Mouse (Mus musculus) kidney, postnatal 0 days (tissue): ENCODE results near the gene Mrgprf. TPM values are rescaled to one million over a fixed set of nuclear protein-coding genes. Genes with fewer than 3 reads are reported as not detected.

Source experiments
- ATAC-seq: fragments of 200-750 bp; cut with Nextera tagmentation; replicated peaks from 2 replicates; pipeline ENCODE4 v1.8.0; 2017; ENCODE audit warnings: low read depth, moderate number of reproducible peaks, moderate TSS enrichment, moderate library complexity; ENCODE audit not compliant: low FRiP score
- DNase-seq: peaks from one replicate; pipeline ENCODE4 v3.0.0-alpha.2; 2016; ENCODE audit warnings: low spot score
- H3K27ac ChIP-seq: fragments of 300-500 bp; sonication (generic); 2 replicates; pipeline ENCODE4 v1.5.1; 2014; ENCODE audit warnings: mild to moderate bottlenecking
- H3K27me3 ChIP-seq: fragments of 300-500 bp; sonication (generic); 2 replicates; pipeline ENCODE4 v1.6.1; 2014; ENCODE audit warnings: low read length, mixed read lengths; ENCODE audit not compliant: insufficient read depth
- H3K36me3 ChIP-seq: fragments of 300-500 bp; sonication (generic); 2 replicates; pipeline ENCODE4 v1.6.1; 2014; ENCODE audit warnings: low read length, mixed read lengths; ENCODE audit not compliant: insufficient read depth
- H3K4me1 ChIP-seq: fragments of 300-500 bp; sonication (generic); replicated peaks from 2 replicates; pipeline ENCODE4 v1.6.1; 2014; ENCODE audit warnings: antibody characterized with exemption, low read length, mixed read lengths; ENCODE audit not compliant: insufficient read depth
- H3K4me2 ChIP-seq: fragments of 300-500 bp; sonication (generic); 2 replicates; pipeline ENCODE4 v1.6.1; 2014; ENCODE audit warnings: mild to moderate bottlenecking, low read length, moderate library complexity, mixed read lengths
- H3K4me3 ChIP-seq: fragments of 300-500 bp; sonication (generic); replicated peaks from 2 replicates; pipeline ENCODE4 v1.5.1; 2014; ENCODE audit warnings: low read depth, low read length
- H3K9ac ChIP-seq: fragments of 300-500 bp; sonication (generic); 2 replicates; pipeline ENCODE4 v1.6.1; 2014; ENCODE audit warnings: low read depth, low read length
- H3K9me3 ChIP-seq: fragments of 300-500 bp; sonication (generic); replicated peaks from 2 replicates; pipeline ENCODE4 v1.6.1; 2016; ENCODE audit warnings: low read length, inconsistent platforms, mixed read lengths
- CTCF ChIP-seq: IDR thresholded peaks from 2 replicates; pipeline ENCODE4 v1.5.1; 2016; ENCODE audit warnings: antibody characterized with exemption, low read depth, mild to moderate bottlenecking, moderate library complexity
- WGBS: fragments of 180-500 bp; shearing (Covaris S2); extraction: QIAGEN DNeasy Blood & Tissue Kit; methylation state at CpG from one replicate; pipeline ENCODE4 v1.1.7; 2014; 5-methylcytosine and 5-hydroxymethylcytosine counted together
- polyA plus RNA-seq: library from polyadenylated mRNA; unstranded; fragments of >200 nt; fragmentation: Nextera tagmentation; extraction: Ambion mirVana; gene quantifications from 2 replicates; pipeline ENCODE4 v1.2.1, GENCODE M21; 2015

Gene Mrgprf
- polyA plus RNA-seq, 1 experiment from 2014 or later = 3.8 TPM

DNA sequence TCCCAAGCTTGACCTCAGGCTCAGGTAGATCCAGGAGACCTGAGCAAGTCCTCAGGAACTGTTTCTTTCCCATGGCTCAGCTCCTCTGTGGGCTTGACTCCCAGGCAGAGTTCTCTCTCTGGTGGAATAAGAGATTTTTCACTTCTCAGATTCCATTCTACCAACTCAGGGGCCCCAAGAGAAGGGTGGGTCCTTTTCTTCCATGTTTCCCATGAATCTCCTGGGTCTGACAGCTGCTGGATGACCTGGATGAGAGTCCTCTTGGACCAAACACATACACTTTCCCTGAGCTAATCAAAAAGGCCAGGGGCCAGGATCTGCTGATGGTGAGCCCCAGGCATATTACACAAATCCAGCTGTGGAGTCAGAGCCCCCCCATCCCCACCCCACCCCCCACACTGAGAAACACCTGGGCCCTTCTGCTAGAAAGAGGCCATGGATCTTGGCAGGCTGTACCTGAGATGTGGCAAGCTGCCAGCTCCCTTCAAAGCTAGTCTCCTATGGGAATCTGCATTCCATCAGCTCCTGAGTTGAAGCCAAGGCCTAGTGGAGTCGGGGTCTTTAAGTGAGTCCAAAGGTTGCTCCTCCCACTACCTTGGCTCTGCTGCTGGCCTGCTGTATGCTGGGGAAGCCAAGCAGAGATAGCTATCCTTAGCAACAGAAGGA lies 31.9 kb downstream of the Mrgprf start:
- Histone ChIP-seq H3K36me3 (no peaks in the 10 kb centered on the region), H3K27ac (no peak overlapping the region), H3K9me3 (no peaks in the 10 kb centered on the region), H3K4me2 (no peak overlapping the region), H3K4me1 (no peaks in the 10 kb centered on the region), H3K9ac (no peak overlapping the region), H3K27me3 (no peaks in the 10 kb centered on the region), H3K4me3 (no peak overlapping the region)
- 46% methylated on average over 1 of the region's 1 CpGs for WGBS
- DNase-seq (no peak), ATAC-seq (0 out of 2 replicates have a peak, but pooled peaks have one; percentile 16)
- TF ChIP-seq CTCF = no peak

DNA sequence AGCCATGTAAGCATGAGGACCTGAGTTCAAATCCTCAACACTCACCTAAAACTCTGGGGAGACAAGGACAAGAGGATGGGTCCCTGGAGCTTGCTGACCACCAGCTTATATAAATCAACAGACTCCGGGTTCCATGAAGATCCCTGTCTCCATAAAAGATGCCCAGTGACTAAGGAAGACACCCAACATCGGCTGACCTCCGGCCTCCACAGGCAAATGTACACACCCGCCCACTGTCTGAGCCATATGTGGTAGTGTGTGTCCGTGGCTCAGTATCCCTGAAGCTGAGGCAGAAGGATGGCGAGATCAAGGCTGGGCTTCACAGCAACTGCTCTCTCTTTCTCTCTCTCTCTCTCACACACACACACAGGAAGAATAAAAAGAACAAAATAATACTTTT lies 33.3 kb downstream of the Mrgprf start:
- Histone ChIP-seq H3K27ac (no peak overlapping the region), H3K9ac (no peak overlapping the region), H3K4me1 (no peaks in the 10 kb centered on the region), H3K4me2 (no peak overlapping the region), H3K27me3 (no peaks in the 10 kb centered on the region), H3K4me3 (no peak overlapping the region), H3K9me3 (no peaks in the 10 kb centered on the region), H3K36me3 (no peaks in the 10 kb centered on the region)
- ATAC-seq (no peak), DNase-seq (no peak)
- WGBS = 80% methylated on average over 6 of the region's 6 CpGs
- no peak for TF ChIP-seq CTCF

DNA sequence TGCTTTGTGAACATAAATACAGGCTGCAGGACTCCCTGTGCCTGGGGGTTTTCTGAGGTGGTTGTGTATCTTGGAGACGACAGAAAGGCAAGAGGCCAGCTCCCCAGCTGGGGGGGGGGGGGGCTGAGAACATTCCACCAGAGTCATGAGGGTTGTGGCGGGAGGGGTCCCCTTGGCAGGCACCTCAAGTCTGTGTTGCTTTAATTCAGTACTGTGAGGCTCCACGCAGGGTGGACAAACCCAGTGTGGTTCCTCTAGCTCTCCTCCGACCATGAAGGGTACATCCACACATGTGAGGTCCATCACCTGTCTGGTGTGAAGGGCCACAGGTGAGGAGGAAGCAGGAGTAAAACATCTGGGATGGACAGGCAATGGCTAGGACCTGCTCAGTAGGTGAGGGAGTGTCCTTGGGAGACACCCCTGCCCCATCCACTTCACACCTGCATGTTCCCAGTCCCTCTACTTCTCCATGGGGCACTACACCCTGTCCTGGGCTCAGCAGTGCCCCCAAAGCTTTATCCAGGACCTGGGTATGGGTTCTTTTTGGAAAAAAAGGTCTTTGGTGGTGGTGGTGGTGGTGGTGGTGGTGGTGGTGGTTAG lies 33.9 kb downstream of the Mrgprf start:
- Histone ChIP-seq H3K27ac (no peak overlapping the region), H3K4me2 (no peak overlapping the region), H3K4me3 (no peak overlapping the region), H3K9ac (no peak overlapping the region), H3K36me3 (no peaks in the 10 kb centered on the region), H3K9me3 (no peaks in the 10 kb centered on the region), H3K4me1 (no peaks in the 10 kb centered on the region), H3K27me3 (no peaks in the 10 kb centered on the region)
- WGBS = 64% methylated on average over 4 of the region's 4 CpGs
- TF ChIP-seq CTCF = no peak
- DNase-seq (no peak), ATAC-seq (no peak)

DNA sequence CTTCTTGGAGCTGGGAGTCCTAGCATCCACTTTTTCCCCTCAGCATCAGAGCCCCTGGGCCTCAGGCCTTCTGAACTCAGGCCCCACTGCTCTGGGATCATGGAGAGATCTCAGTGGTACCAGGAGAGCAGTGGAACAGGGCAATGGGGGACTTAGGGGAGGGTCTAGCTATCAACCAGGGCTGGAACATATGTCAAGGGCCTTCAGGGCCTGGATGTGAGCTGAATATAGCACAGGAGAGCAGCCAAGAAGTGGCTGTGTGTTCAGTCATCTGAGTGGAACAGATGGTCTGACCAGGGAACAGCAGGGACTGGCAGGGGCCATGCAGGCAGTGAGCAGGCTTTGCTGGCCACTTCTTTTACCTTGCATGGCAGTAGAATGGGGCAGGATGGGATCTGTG lies 34.6 kb downstream of the Mrgprf start:
- no peak for DNase-seq
- Histone ChIP-seq H3K4me3 (no peak overlapping the region), H3K36me3 (no peaks in the 10 kb centered on the region), H3K4me1 (no peaks in the 10 kb centered on the region), H3K27me3 (no peaks in the 10 kb centered on the region), H3K9ac (no peak overlapping the region), H3K4me2 (no peak overlapping the region), H3K9me3 (no peaks in the 10 kb centered on the region), H3K27ac (no peak overlapping the region)
- TF ChIP-seq CTCF = no peak
- no peak for ATAC-seq

DNA sequence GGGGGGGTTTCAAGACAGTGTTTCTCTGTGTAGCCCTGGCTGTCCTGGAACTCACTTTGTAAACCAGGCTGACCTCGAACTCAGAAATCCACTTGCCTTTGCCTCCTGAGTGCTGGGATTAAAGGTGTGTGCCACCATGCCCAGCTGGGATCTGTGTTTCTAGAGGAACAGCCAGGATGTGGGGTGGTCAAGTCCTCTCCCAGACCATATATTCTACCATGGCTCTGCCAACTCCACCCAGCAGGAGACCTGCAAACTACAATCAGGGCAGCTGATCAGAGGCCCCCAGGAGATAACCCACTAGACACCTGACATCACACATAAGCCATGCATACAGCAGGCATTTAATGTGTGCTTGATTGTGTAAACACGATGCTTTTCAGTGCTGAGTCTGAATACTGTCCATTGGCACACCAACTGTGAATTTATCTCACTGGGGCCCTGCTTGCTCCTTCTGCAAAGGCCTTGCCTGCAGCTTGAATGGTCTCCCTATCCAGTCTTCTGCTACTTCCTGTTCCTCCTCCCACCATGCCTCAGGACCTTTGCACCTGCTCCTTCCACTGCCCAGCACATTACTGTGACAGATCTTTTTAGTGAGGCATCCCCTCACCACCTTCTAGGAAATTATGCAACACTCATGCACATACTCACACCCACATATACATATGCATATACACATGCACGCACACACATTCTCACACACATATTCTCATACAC lies 35.1 kb downstream of the Mrgprf start:
- H3K9ac ChIP-seq = no peak overlapping the region
- H3K27ac ChIP-seq = no peak overlapping the region
- TF ChIP-seq CTCF = no peak
- ATAC-seq (no peak), DNase-seq (no peak)
- H3K9me3 ChIP-seq = no peaks in the 10 kb centered on the region
- H3K4me1 ChIP-seq = no peaks in the 10 kb centered on the region
- 89% methylated on average over 3 of the region's 3 CpGs for WGBS
- H3K4me3 ChIP-seq = no peak overlapping the region
- H3K4me2 ChIP-seq = no peak overlapping the region
- no peaks in the 10 kb centered on the region for H3K27me3 ChIP-seq
- H3K36me3 ChIP-seq = no peaks in the 10 kb centered on the region

DNA sequence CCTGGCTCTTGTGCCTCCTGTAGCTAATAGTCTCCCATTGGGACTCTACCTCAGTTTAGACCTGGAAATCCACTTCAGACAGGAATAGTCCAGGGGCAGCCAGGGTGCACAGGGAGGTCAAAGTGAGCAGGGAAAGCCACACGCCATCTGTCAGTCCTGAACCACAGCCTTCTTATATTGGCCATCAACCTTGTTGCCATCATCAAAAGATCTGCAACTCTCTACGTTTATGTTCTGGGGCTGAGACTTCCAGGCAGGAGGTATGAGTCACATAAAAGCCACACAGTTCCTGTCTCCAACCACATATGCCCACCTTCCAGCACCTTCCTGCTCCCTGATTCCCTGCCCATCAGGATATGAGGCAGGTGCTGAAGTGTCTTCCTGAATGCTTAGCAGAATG lies 37.3 kb downstream of the Mrgprf start:
- no peaks in the 10 kb centered on the region for H3K4me1 ChIP-seq
- no peak overlapping the region for H3K4me3 ChIP-seq
- ATAC-seq (no peak), DNase-seq (no peak)
- no peaks in the 10 kb centered on the region for H3K27me3 ChIP-seq
- H3K36me3 ChIP-seq = no peaks in the 10 kb centered on the region
- no peak overlapping the region for H3K27ac ChIP-seq
- H3K4me2 ChIP-seq = no peak overlapping the region
- TF ChIP-seq CTCF = no peak
- H3K9ac ChIP-seq = no peak overlapping the region
- 76% methylated on average over 2 of the region's 2 CpGs for WGBS
- no peaks in the 10 kb centered on the region for H3K9me3 ChIP-seq
